Mouse (Mus musculus): ENCODE results near the gene Gps1. TPM values are rescaled to one million over a fixed set of nuclear protein-coding genes. Genes with fewer than 3 reads are reported as not detected.
A peak's percentile ranks its signal among the peaks of the same experiment; 100 is the strongest.

The Gps1 gene
- total and polyA plus RNA-seq, 3 experiments = 173 to 266 (median 219) TPM

- Histone ChIP-seq H3K9me3 (replicated peaks; ENCODE audit: insufficient read depth, low read length) (no peaks in the 10 kb centered on the region), H3K4me3 (ENCODE audit: control insufficient read depth in 1 of 2, insufficient read depth in 1 of 2, low read depth in 2 of 2, low read length in 2 of 2) (no peak overlapping the region), H3K79me2 (ENCODE audit: control insufficient read depth, insufficient read depth, low read length, poor library complexity) (no peaks in the 10 kb centered on the region), H3K36me3 (ENCODE audit: control insufficient read depth in 1 of 2, insufficient read depth in 2 of 2, low read length in 2 of 2) (no peaks in the 10 kb centered on the region), H3K27ac (ENCODE audit: control insufficient read depth, low read depth, low read length) (no peak overlapping the region), H3K4me1 (ENCODE audit: control insufficient read depth in 1 of 2, insufficient read depth in 2 of 2, low read length in 2 of 2) (no peaks in the 10 kb centered on the region), H3K9ac (ENCODE audit: control insufficient read depth, low read depth, low read length, poor library complexity, severe bottlenecking) (no peak overlapping the region), H3K27me3 (ENCODE audit: control insufficient read depth in 1 of 2, insufficient read depth in 2 of 2, low read length in 2 of 2) (no peaks in the 10 kb centered on the region)
- no peak for DNase-seq (ENCODE audit: low read depth, low spot score)
- TF ChIP-seq ETS1 (IDR thresholded peaks at IDR 0.05; ENCODE audit: low read depth, low read length) (no peak), EP300 (IDR thresholded peaks at IDR 0.05; ENCODE audit: low read depth in 1 of 2, low read length in 2 of 2) (no peak), CTCF (IDR thresholded peaks at IDR 0.05 in 2 of 3, conservative IDR thresholded peaks at IDR 0.05 in 1 of 3; ENCODE audit: control insufficient read depth in 1 of 3, insufficient read depth in 1 of 3, low read depth in 2 of 3, low read length in 3 of 3, poor library complexity in 1 of 3, severe bottlenecking in 1 of 3) (no peak), SMC3 (IDR thresholded peaks at IDR 0.05; ENCODE audit: low read depth, low read length) (no peak), HCFC1 (IDR thresholded peaks at IDR 0.05; ENCODE audit: low read depth, low read length) (no peak), TBP (IDR thresholded peaks at IDR 0.05; ENCODE audit: low read depth, low read length) (no peak), ELF1 (IDR thresholded peaks at IDR 0.05; ENCODE audit: low read depth, low read length) (no peak), MXI1 (IDR thresholded peaks at IDR 0.05; ENCODE audit: low read depth, low read length) (no peak), RAD21 (IDR thresholded peaks at IDR 0.05; ENCODE audit: low read depth, low read length) (no peak), POLR2A (IDR thresholded peaks at IDR 0.05; ENCODE audit: control insufficient read depth in 1 of 2, insufficient read depth in 1 of 2, low read depth in 1 of 2, low read length in 2 of 2, poor library complexity in 1 of 2) (no peak), UBTF (IDR thresholded peaks at IDR 0.05; ENCODE audit: borderline replicate concordance, insufficient read depth, low read depth, low read length) (no peak), USF2 (IDR thresholded peaks at IDR 0.05; ENCODE audit: borderline replicate concordance in 1 of 2, insufficient read depth in 1 of 2, low read depth in 1 of 2, low read length in 2 of 2) (no peak), MYC (IDR thresholded peaks at IDR 0.05; ENCODE audit: low read depth, low read length) (no peak), ZNF384 (IDR thresholded peaks at IDR 0.05; ENCODE audit: low read depth, low read length) (no peak)
Measured at GRCm38 (mm10) chr11:120768206-120768605, 15.9 kb upstream of the Gps1 start.

- H3K27me3 ChIP-seq (ENCODE audit: control insufficient read depth in 1 of 2, insufficient read depth in 2 of 2, low read length in 2 of 2) = no peaks in the 10 kb centered on the region
- TF ChIP-seq TBP (IDR thresholded peaks at IDR 0.05; ENCODE audit: low read depth, low read length) (no peak), ETS1 (IDR thresholded peaks at IDR 0.05; ENCODE audit: low read depth, low read length) (peak; percentile 69), MYC (IDR thresholded peaks at IDR 0.05; ENCODE audit: low read depth, low read length) (no peak)
- peaks cover 0 to 5% of the 10 kb centered on the region in 2 experiments; a peak in 1 of 4 replicates for H3K4me1 ChIP-seq (ENCODE audit: control insufficient read depth in 1 of 2, insufficient read depth in 2 of 2, low read length in 2 of 2)
- H3K9me3 ChIP-seq (replicated peaks; ENCODE audit: insufficient read depth, low read length) = no peaks in the 10 kb centered on the region
- H3K79me2 ChIP-seq (ENCODE audit: control insufficient read depth, insufficient read depth, low read length, poor library complexity) = no peaks in the 10 kb centered on the region
- H3K27ac ChIP-seq (ENCODE audit: control insufficient read depth, low read depth, low read length) = no peak overlapping the region
- H3K36me3 ChIP-seq (ENCODE audit: control insufficient read depth in 1 of 2, insufficient read depth in 2 of 2, low read length in 2 of 2) = peaks cover 0 to 3% of the 10 kb centered on the region in 2 experiments; a peak in 1 of 4 replicates
- no peak overlapping the region for H3K9ac ChIP-seq (ENCODE audit: control insufficient read depth, low read depth, low read length, poor library complexity, severe bottlenecking)
- no peak overlapping the region for H3K4me3 ChIP-seq (ENCODE audit: control insufficient read depth in 1 of 2, insufficient read depth in 1 of 2, low read depth in 2 of 2, low read length in 2 of 2)
- DNase-seq (ENCODE audit: low read depth, low spot score) = no peak
Measured at GRCm38 (mm10) chr11:120772749-120773148, 11.3 kb upstream of the Gps1 start.
